Mouse (Mus musculus): ENCODE data around the gene Olfm3. TPM values are rescaled to one million over a fixed set of nuclear protein-coding genes. Genes with fewer than 3 reads are reported as not detected.

Olfm3 gene
- polyA plus RNA-seq, 2 experiments from 2014 or later = not detected

GRCm38 (mm10) chr3:115081371-115081770 is 177.5 kb downstream of the Olfm3 start:
- no peak for ATAC-seq

- ATAC-seq = no peak
Observed at GRCm38 (mm10) chr3:115082947-115083346, 179.1 kb downstream of the Olfm3 start.

- no peak for ATAC-seq
Observed at GRCm38 (mm10) chr3:115088281-115088680, 184.4 kb downstream of the Olfm3 start.

- no peak for ATAC-seq
Observed at GRCm38 (mm10) chr3:115090670-115091069, 186.8 kb downstream of the Olfm3 start.

- no peak for ATAC-seq
Observed at GRCm38 (mm10) chr3:115095496-115095895, 191.6 kb downstream of the Olfm3 start.

- no peak for ATAC-seq
Observed at GRCm38 (mm10) chr3:115099590-115099989, 195.7 kb downstream of the Olfm3 start.

GRCm38 (mm10) chr3:115104155-115104801 is 200.4 kb downstream of the Olfm3 start:
- ATAC-seq = no peak

- ATAC-seq = no peak
Observed at GRCm38 (mm10) chr3:115104802-115105493, 201.1 kb downstream of the Olfm3 start.

GRCm38 (mm10) chr3:115145722-115146121 is 241.8 kb downstream of the Olfm3 start:
- ATAC-seq = no peak

GRCm38 (mm10) chr3:115146244-115146643 is 242.4 kb downstream of the Olfm3 start:
- no peak for ATAC-seq

- ATAC-seq = no peak
Observed at GRCm38 (mm10) chr3:115158903-115159473, 255.1 kb downstream of the Olfm3 start.

- ATAC-seq = no peak
Observed at GRCm38 (mm10) chr3:115174625-115175024, 270.7 kb downstream of the Olfm3 start.
